Mouse (Mus musculus) hindbrain, embryonic 11.5 days (tissue): ENCODE results near the gene Gm10300. TPM values are rescaled to one million over a fixed set of nuclear protein-coding genes. Genes with fewer than 3 reads are reported as not detected.

ENCODE experiments used
- ATAC-seq: fragments of 200-750 bp; cut with Nextera tagmentation; 2 replicates; pipeline ENCODE4 v1.8.0; 2017; ENCODE audit warnings: mild to moderate bottlenecking, moderate TSS enrichment, moderate library complexity; ENCODE audit not compliant: low FRiP score
- DNase-seq: peaks from one replicate; pipeline ENCODE4 v3.0.0-alpha.2; 2015; ENCODE audit warnings: low spot score
- H3K27ac ChIP-seq: fragments of 300-500 bp; sonication (generic); 2 replicates; pipeline ENCODE4 v1.5.1; 2014; ENCODE audit warnings: mild to moderate bottlenecking, low read depth, low read length
- H3K27me3 ChIP-seq: fragments of 300-500 bp; sonication (generic); 2 replicates; pipeline ENCODE4 v1.6.1; 2014; ENCODE audit warnings: mild to moderate bottlenecking, low read length, moderate library complexity, mixed read lengths; ENCODE audit not compliant: control insufficient read depth, insufficient read depth
- H3K36me3 ChIP-seq: fragments of 300-500 bp; sonication (generic); 2 replicates; pipeline ENCODE4 v1.6.1; 2014; ENCODE audit warnings: mild to moderate bottlenecking, low read length, moderate library complexity, mixed read lengths; ENCODE audit not compliant: control insufficient read depth, insufficient read depth
- H3K4me1 ChIP-seq: fragments of 300-500 bp; sonication (generic); replicated peaks from 2 replicates; pipeline ENCODE4 v1.6.1; 2014; ENCODE audit warnings: low read length, mixed read lengths; ENCODE audit not compliant: control insufficient read depth, insufficient read depth
- H3K4me2 ChIP-seq: fragments of 300-500 bp; sonication (generic); replicated peaks from 2 replicates; pipeline ENCODE4 v1.6.1; 2014; ENCODE audit warnings: mild to moderate bottlenecking, low read depth, low read length
- H3K4me3 ChIP-seq: fragments of 300-500 bp; sonication (generic); 2 replicates; pipeline ENCODE4 v1.5.1; 2014; ENCODE audit warnings: low read depth, low read length
- H3K9ac ChIP-seq: fragments of 300-500 bp; sonication (generic); 2 replicates; pipeline ENCODE4 v1.6.1; 2014; ENCODE audit warnings: low read depth, low read length
- H3K9me3 ChIP-seq: fragments of 300-500 bp; sonication (generic); 2 replicates; pipeline ENCODE4 v1.6.1; 2016; ENCODE audit warnings: low read length; ENCODE audit not compliant: control insufficient read depth
- WGBS: fragments of 180-500 bp; shearing (Covaris S2); extraction: QIAGEN DNeasy Blood & Tissue Kit; methylation state at CpG from one replicate; pipeline ENCODE4 v1.1.7; 2014; 5-methylcytosine and 5-hydroxymethylcytosine counted together
- polyA plus RNA-seq: library from polyadenylated mRNA; unstranded; fragments of >200 nt; fragmentation: Nextera tagmentation; extraction: Ambion mirVana; gene quantifications from 2 replicates; pipeline ENCODE4 v1.2.1, GENCODE M21; 2014

Gm10300 gene
- polyA plus RNA-seq, 1 experiment from 2014 or later: 0.08 TPM

DNA sequence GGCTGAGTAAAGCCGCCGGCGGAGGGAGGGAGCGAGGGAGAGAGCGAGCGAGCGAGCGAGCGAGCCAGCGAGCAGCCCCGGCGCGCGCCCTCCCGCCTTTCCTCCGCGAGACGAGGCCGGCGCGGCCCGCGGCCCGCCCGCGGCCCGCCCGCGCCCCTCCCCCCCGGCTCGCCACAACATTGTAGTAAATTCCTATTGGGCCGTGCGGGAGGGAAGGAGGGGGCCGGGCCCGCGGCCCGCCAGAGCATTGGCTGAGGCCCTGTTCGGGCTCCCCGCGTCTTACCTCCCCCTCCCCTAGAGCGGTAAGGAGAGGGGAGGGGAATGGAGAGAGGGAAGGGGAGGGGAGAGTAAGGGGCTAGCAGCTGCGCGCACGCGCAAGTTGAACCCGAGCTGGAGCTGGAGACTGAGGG, 25.5 kb upstream of the Gm10300 start:
- peaks cover 2% of the 10 kb centered on the region; the same call in 1 of the 2 replicates for H3K4me1 ChIP-seq
- no peaks in the 10 kb centered on the region; the same call in 1 of the 2 replicates for H3K27me3 ChIP-seq
- H3K9me3 ChIP-seq: no peaks in the 10 kb centered on the region

DNA sequence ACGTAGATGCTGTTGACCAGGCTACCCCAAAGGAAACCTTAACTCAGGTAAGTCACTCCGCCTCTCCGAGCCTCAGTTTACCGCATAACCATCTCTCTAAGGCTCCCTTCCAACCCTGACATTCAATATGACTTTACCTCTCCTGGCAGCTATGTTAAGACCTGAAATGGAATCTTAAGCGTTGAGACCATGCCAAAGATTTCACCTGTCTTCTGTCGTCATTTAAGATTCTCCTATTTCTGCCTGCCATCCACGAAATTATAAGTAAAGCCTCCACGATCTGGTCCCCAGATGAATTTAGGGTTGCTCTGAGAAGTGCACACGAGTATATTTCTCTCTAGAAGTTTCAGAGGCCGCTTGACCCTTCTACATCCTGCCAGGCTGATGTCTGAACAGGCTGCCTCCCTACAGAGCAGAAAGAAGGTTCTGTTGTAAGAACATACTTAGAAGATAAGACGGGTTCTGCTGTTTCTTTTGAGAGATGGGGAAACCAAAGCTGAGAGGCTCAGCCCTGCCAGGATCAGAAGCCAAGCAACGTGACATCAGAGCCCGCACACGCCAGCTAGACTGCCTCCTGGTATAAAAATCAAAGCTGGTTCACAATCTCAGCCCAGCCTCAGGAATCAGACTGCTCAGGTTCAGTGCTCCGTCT, 24.8 kb upstream of the Gm10300 start:
- ATAC-seq (no peak), DNase-seq (peak; percentile 40)
- 8% methylated on average over 14 of the region's 15 CpGs for WGBS
- no peaks in the 10 kb centered on the region for H3K9me3 ChIP-seq
- peak overlapping the region; percentile 27; the same call in 1 of the 2 replicates for H3K9ac ChIP-seq
- no peaks in the 10 kb centered on the region; the same call in 1 of the 2 replicates for H3K27me3 ChIP-seq
- H3K36me3 ChIP-seq: no peaks in the 10 kb centered on the region
- peaks cover 2% of the 10 kb centered on the region; the same call in 1 of the 2 replicates for H3K4me1 ChIP-seq
- H3K4me3 ChIP-seq: peak overlapping the region; percentile 20; the same call in 1 of the 2 replicates
- H3K4me2 ChIP-seq: peak overlapping the region; percentile 45
- H3K27ac ChIP-seq: peak overlapping the region; percentile 4; the same call in 1 of the 2 replicates

More for the DNA sequence above, 25.5 kb upstream of the Gm10300 start:
- 3% methylated on average over 14 of the region's 46 CpGs for WGBS
- H3K36me3 ChIP-seq: no peaks in the 10 kb centered on the region
- peak; percentile 94 for DNase-seq
- peak overlapping the region; percentile 99 for H3K9ac ChIP-seq
- peak overlapping the region; percentile 99 for H3K27ac ChIP-seq
- peak; percentile 97 for ATAC-seq
- H3K4me2 ChIP-seq: peak overlapping the region; percentile 55
- peak overlapping the region; percentile 98 for H3K4me3 ChIP-seq

DNA sequence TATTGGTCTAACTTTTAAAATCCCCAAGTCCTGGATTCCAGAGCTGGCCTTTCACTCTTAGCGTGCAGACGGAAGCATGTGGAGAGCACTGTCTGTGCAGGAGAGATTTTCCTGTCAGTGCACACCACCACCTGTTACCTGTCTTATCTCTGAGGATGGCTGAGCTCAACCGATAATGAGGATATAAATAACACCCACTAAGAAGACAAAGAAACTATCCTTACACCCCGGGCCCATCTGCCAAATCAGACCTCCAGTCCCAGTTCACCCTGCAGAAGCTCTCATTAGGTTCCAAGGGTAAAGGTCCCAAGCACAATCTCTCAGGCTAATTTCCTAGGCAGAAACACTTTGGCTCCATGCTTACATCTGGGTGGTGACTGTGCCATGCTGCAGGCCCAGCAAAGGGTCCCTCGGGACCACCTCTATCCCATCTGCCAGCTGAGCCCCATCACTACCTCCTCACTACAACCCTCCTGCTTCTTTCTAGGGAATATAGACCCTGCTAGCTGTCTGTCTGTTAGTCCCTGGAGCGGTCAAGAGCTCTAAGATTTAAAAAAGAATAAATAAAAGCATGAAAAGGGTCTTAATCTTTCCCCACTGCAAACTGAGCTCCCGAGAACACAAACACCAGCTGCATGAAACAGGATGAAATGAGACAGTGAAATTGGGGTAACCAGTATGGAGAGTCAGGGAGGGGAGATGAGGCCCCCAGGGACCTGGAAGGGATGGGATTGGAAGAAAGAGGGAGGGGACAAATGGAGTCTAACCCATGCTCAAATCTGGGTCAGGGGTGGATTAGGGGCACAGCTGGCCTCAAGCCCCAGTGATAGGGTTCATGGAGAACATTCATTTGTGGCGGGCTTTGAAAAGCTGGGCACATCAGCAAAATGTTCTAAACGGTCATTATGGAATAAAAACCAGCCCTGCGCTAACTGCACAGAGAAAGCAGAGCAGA, 22.9 kb upstream of the Gm10300 start:
- peak; percentile 70 for DNase-seq
- H3K27me3 ChIP-seq: no peaks in the 10 kb centered on the region; the same call in 1 of the 2 replicates
- no peaks in the 10 kb centered on the region for H3K9me3 ChIP-seq
- 68% methylated on average over 10 of the region's 10 CpGs for WGBS
- H3K9ac ChIP-seq: no peak overlapping the region
- H3K4me3 ChIP-seq: no peak overlapping the region
- H3K36me3 ChIP-seq: no peaks in the 10 kb centered on the region
- H3K4me2 ChIP-seq: no peak overlapping the region
- peak overlapping the region; percentile 59; the same call in 1 of the 2 replicates for H3K27ac ChIP-seq
- 0 out of 2 replicates have a peak, but pooled peaks cover 2% of the 10 kb centered on the region for H3K4me1 ChIP-seq
- peak; percentile 49 for ATAC-seq

DNA sequence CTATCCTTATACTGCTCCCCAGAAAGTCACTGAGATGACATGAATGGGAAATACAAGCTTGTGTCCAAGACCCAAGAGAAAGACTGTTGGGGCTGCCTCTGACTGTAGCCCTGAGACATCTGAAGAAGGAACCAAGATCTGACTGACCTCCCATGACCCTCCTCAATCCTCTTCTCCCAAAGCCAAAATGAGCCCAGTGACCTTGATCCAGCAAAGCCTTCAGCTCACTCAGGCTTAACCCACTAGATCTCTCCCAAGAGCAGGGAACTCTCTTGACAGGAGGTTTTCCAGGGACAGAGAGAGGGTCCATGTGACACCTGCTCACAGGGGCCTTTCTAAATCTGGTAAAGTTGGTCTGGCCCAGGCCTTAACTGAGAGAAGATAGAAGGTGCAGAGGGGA, 17.2 kb upstream of the Gm10300 start:
- no peak overlapping the region for H3K4me3 ChIP-seq
- no peak for DNase-seq
- no peak for ATAC-seq
- H3K36me3 ChIP-seq: no peaks in the 10 kb centered on the region
- H3K4me2 ChIP-seq: no peak overlapping the region
- no peaks in the 10 kb centered on the region for H3K4me1 ChIP-seq
- no peak overlapping the region for H3K9ac ChIP-seq
- H3K9me3 ChIP-seq: no peaks in the 10 kb centered on the region
- no peak overlapping the region for H3K27ac ChIP-seq
- no peaks in the 10 kb centered on the region for H3K27me3 ChIP-seq

DNA sequence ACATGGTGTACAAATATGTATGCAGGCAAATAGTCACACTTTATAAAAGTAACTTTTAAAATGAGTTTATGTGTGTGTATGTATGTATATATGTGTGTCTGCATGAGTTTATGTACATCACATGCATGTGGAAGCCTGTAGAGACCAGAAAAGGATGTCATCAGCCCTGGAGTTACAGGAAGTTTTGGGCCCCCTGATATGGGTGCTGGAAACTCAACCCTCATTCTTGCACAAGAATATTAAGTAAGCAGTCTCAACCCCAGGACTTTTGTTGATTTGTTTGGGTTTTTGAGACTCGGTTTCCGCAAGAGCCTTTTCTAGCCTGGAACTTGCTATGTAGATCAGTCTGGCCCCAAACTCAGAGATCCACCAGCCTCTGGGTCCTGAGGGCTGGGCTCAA, 15.0 kb upstream of the Gm10300 start:
- Histone ChIP-seq H3K27ac (no peak overlapping the region), H3K4me3 (no peak overlapping the region), H3K27me3 (no peaks in the 10 kb centered on the region), H3K4me1 (no peaks in the 10 kb centered on the region), H3K4me2 (no peak overlapping the region), H3K9me3 (no peaks in the 10 kb centered on the region), H3K36me3 (no peaks in the 10 kb centered on the region), H3K9ac (no peak overlapping the region)
- DNase-seq (no peak), ATAC-seq (no peak)
- WGBS: 95% methylated on average over 2 of the region's 2 CpGs

DNA sequence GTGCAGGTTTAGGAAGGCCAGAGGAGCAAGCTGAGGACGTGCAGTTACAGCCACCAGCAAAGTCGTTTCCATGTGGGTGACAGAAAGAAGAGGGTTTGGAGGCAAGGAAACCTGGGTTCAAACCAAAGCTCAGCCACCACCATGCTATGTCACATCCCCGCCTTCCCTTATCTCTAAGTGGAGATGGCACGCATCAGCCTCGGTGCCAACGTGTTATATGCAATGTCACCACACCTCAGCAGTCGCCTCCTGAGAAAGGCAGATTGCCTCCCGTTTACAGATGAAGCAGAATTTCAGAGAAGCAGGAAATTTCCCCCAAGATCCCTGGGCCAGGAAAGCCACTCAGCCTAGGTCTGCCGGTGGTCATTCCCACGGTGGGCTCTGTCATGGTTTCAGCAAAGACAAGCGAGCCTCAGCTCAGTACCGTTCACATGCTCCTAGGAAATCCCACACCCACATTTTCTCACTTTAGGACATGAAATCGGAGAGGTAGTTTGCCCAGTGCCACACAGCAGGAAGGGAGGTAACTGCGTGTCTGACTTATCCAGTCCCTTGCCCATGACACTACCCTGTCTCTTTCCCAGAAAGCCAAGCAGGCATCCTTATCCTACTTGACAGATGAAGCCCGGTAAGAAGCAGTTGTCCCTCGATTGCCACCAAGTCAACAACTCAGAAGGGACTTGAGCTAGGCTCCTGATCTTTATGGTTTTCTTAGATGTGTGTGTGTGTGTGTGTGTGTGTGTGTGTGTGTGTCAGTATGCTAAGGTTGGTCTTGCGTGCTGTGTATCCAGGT, 14.3 kb upstream of the Gm10300 start:
- no peak overlapping the region for H3K27ac ChIP-seq

DNA sequence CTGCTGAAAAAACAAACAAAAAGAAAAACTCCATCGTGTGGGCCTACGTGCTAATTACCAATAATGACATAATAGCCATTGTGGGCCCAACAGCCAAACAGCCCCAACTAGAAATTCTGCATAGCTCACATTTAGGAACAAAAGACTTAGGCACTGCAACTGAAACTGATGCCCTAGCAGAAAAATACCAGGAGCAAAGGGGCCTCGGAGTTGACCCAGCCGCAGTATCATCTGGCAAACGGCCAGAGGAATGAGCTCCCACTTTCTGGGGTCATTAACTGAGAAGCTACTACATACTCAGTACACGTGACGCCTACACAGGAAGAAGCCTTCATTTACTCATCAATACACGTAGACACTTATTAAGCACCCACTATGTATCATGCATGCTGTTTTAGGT, 12.2 kb upstream of the Gm10300 start:
- Histone ChIP-seq H3K4me1 (no peaks in the 10 kb centered on the region), H3K36me3 (no peaks in the 10 kb centered on the region), H3K27me3 (no peaks in the 10 kb centered on the region), H3K4me3 (no peak overlapping the region), H3K4me2 (no peak overlapping the region), H3K9ac (no peak overlapping the region), H3K27ac (no peak overlapping the region), H3K9me3 (no peaks in the 10 kb centered on the region)
- 79% methylated on average over 8 of the region's 8 CpGs for WGBS
- DNase-seq (no peak), ATAC-seq (no peak)

More for the DNA sequence above, 14.3 kb upstream of the Gm10300 start:
- H3K4me3 ChIP-seq: no peak overlapping the region
- DNase-seq (no peak), ATAC-seq (no peak)
- no peaks in the 10 kb centered on the region for H3K9me3 ChIP-seq
- H3K4me2 ChIP-seq: no peak overlapping the region
- no peak overlapping the region for H3K9ac ChIP-seq
- no peaks in the 10 kb centered on the region for H3K4me1 ChIP-seq
- H3K36me3 ChIP-seq: no peaks in the 10 kb centered on the region
- H3K27me3 ChIP-seq: no peaks in the 10 kb centered on the region
- WGBS: 74% methylated on average over 17 of the region's 17 CpGs
